Mouse (Mus musculus): ENCODE measurements around the gene Ccdc146.

- no peak for TF ChIP-seq CTCF (conservative IDR thresholded peaks at IDR 0.05; ENCODE audit: insufficient read depth, insufficient read length, low read depth, low read length)
- TF ChIP-seq POLR2A (IDR thresholded peaks at IDR 0.05; ENCODE audit: low read depth, low read length) = no peak
These were observed 5.9 kb downstream of the Ccdc146 start for GRCm38 (mm10) chr5:21418613-21419012.

Data from kidney, adult 2 months (tissue).